Mouse (Mus musculus): ENCODE data around the gene Prss48. TPM values are rescaled to one million over a fixed set of nuclear protein-coding genes. Genes with fewer than 3 reads are reported as not detected.

Prss48 gene
- total RNA-seq (2021): not detected

GRCm38 (mm10) chr3:86002423-86002822, at the start of gene Prss48:
Prss48 (minus strand) TSS chr3:86002491.
- DNase-seq (ENCODE audit: extremely low spot score in 1 of 2, low spot score in 1 of 2): no peak

GRCm38 (mm10) chr3:86049041-86049440, 46.8 kb upstream of the Prss48 start:
- no peak for DNase-seq (ENCODE audit: extremely low spot score in 1 of 2, low spot score in 1 of 2)

GRCm38 (mm10) chr3:86047686-86048408, 45.6 kb upstream of the Prss48 start:
- DNase-seq (ENCODE audit: extremely low spot score in 1 of 2, low spot score in 1 of 2): no peak

- DNase-seq (ENCODE audit: extremely low spot score in 1 of 2, low spot score in 1 of 2): no peak
These were observed 38.3 kb upstream of the Prss48 start for GRCm38 (mm10) chr3:86040286-86041201.

- no peak for DNase-seq (ENCODE audit: extremely low spot score in 1 of 2, low spot score in 1 of 2)
These were observed 36.4 kb upstream of the Prss48 start for GRCm38 (mm10) chr3:86038648-86039047.

- DNase-seq (ENCODE audit: extremely low spot score in 1 of 2, low spot score in 1 of 2): no peak
These were observed 35.7 kb upstream of the Prss48 start for GRCm38 (mm10) chr3:86037926-86038484.

GRCm38 (mm10) chr3:86033455-86034090, 31.3 kb upstream of the Prss48 start:
- no peak for DNase-seq (ENCODE audit: extremely low spot score in 1 of 2, low spot score in 1 of 2)

- DNase-seq (ENCODE audit: extremely low spot score in 1 of 2, low spot score in 1 of 2): no peak
These were observed 28.3 kb upstream of the Prss48 start for GRCm38 (mm10) chr3:86030566-86030965.

- DNase-seq (ENCODE audit: extremely low spot score in 1 of 2, low spot score in 1 of 2): no peak
These were observed 26.5 kb upstream of the Prss48 start for GRCm38 (mm10) chr3:86028658-86029375.

- no peak for DNase-seq (ENCODE audit: extremely low spot score in 1 of 2, low spot score in 1 of 2)
These were observed 23.2 kb upstream of the Prss48 start for GRCm38 (mm10) chr3:86025341-86026137.

- no peak for DNase-seq (ENCODE audit: extremely low spot score in 1 of 2, low spot score in 1 of 2)
These were observed 21.9 kb upstream of the Prss48 start for GRCm38 (mm10) chr3:86024065-86024795.

GRCm38 (mm10) chr3:86021651-86022050, 19.4 kb upstream of the Prss48 start:
- DNase-seq (ENCODE audit: extremely low spot score in 1 of 2, low spot score in 1 of 2): no peak

GRCm38 (mm10) chr3:86020921-86021650, 18.8 kb upstream of the Prss48 start:
- no peak for DNase-seq (ENCODE audit: extremely low spot score in 1 of 2, low spot score in 1 of 2)

GRCm38 (mm10) chr3:86017484-86017883, 15.2 kb upstream of the Prss48 start:
- DNase-seq (ENCODE audit: extremely low spot score in 1 of 2, low spot score in 1 of 2): no peak

GRCm38 (mm10) chr3:86016965-86017364, 14.7 kb upstream of the Prss48 start:
- DNase-seq (ENCODE audit: extremely low spot score in 1 of 2, low spot score in 1 of 2): no peak

GRCm38 (mm10) chr3:86013837-86014236, 11.5 kb upstream of the Prss48 start:
- no peak for DNase-seq (ENCODE audit: extremely low spot score in 1 of 2, low spot score in 1 of 2)

GRCm38 (mm10) chr3:86011833-86012232, 9.5 kb upstream of the Prss48 start:
- no peak for DNase-seq (ENCODE audit: extremely low spot score in 1 of 2, low spot score in 1 of 2)

- no peak for DNase-seq (ENCODE audit: extremely low spot score in 1 of 2, low spot score in 1 of 2)
These were observed 9.1 kb upstream of the Prss48 start for GRCm38 (mm10) chr3:86011373-86011772.
